Mouse (Mus musculus) heart, embryonic 11.5 days (tissue): Measurements from ENCODE around the gene Ccnb2. TPM values are rescaled to one million over a fixed set of nuclear protein-coding genes. Genes with fewer than 3 reads are reported as not detected.

Experiments
- ATAC-seq: fragments of 200-750 bp; cut with Nextera tagmentation; replicated peaks from 2 replicates; pipeline ENCODE4 v1.8.0; 2017; ENCODE audit warnings: moderate library complexity; ENCODE audit not compliant: insufficient number of reproducible peaks, low FRiP score, low TSS enrichment
- H3K27ac ChIP-seq: fragments of 300-500 bp; sonication (generic); 2 replicates; pipeline ENCODE4 v1.5.1; 2014; ENCODE audit warnings: mild to moderate bottlenecking, low read depth, low read length
- H3K27me3 ChIP-seq: fragments of 300-500 bp; sonication (generic); 2 replicates; pipeline ENCODE4 v1.6.1; 2014; ENCODE audit warnings: mild to moderate bottlenecking, low read length, mixed read lengths; ENCODE audit not compliant: control insufficient read depth, insufficient read depth
- H3K36me3 ChIP-seq: fragments of 300-500 bp; sonication (generic); 2 replicates; pipeline ENCODE4 v1.6.1; 2014; ENCODE audit warnings: mild to moderate bottlenecking, low read length, moderate library complexity, mixed read lengths; ENCODE audit not compliant: control insufficient read depth, insufficient read depth
- H3K4me1 ChIP-seq: fragments of 300-500 bp; sonication (generic); 2 replicates; pipeline ENCODE4 v1.6.1; 2014; ENCODE audit warnings: low read length; ENCODE audit not compliant: control insufficient read depth, insufficient read depth
- H3K4me2 ChIP-seq: fragments of 300-500 bp; sonication (generic); 2 replicates; pipeline ENCODE4 v1.6.1; 2014; ENCODE audit warnings: mild to moderate bottlenecking, moderate library complexity
- H3K4me3 ChIP-seq: fragments of 300-500 bp; sonication (generic); 2 replicates; pipeline ENCODE4 v1.5.1; 2014; ENCODE audit warnings: low read depth, low read length
- H3K9ac ChIP-seq: fragments of 300-500 bp; sonication (generic); 2 replicates; pipeline ENCODE4 v1.6.1; 2014; ENCODE audit warnings: mild to moderate bottlenecking, low read depth, low read length, moderate library complexity
- H3K9me3 ChIP-seq: fragments of 300-500 bp; sonication (generic); replicated peaks from 2 replicates; pipeline ENCODE4 v1.6.1; 2016; ENCODE audit warnings: low read length; ENCODE audit not compliant: control insufficient read depth
- WGBS: fragments of 180-500 bp; shearing (Covaris S2); extraction: QIAGEN DNeasy Blood & Tissue Kit; methylation state at CpG from one replicate; pipeline ENCODE4 v1.1.7; 2014; ENCODE audit not compliant: insufficient replicate concordance; 5-methylcytosine and 5-hydroxymethylcytosine counted together
- polyA plus RNA-seq: library from polyadenylated mRNA; unstranded; fragments of >200 nt; fragmentation: Nextera tagmentation; extraction: Ambion mirVana; gene quantifications from 2 replicates; pipeline ENCODE4 v1.2.1, GENCODE M21; 2014

Gene Ccnb2
- polyA plus RNA-seq, 1 experiment from 2014 or later, result 172 TPM

GRCm38 (mm10) chr9:70409743-70410142 is 11.6 kb downstream of the Ccnb2 start:
- ATAC-seq, result no peak

GRCm38 (mm10) chr9:70408791-70409190 is 12.6 kb downstream of the Ccnb2 start:
- peaks cover 51% of the 10 kb centered on the region for H3K36me3 ChIP-seq
- H3K9me3 ChIP-seq, result no peaks in the 10 kb centered on the region

More at GRCm38 (mm10) chr9:70409743-70410142, 11.6 kb downstream of the Ccnb2 start:
- H3K27me3 ChIP-seq, result no peaks in the 10 kb centered on the region
- no peak overlapping the region for H3K9ac ChIP-seq
- H3K4me1 ChIP-seq, result no peaks in the 10 kb centered on the region
- H3K27ac ChIP-seq, result no peak overlapping the region
- peaks cover 58% of the 10 kb centered on the region for H3K36me3 ChIP-seq
- 95% methylated on average over 8 of the region's 8 CpGs for WGBS
- H3K4me3 ChIP-seq, result no peak overlapping the region
- H3K4me2 ChIP-seq, result no peak overlapping the region
- no peaks in the 10 kb centered on the region for H3K9me3 ChIP-seq

GRCm38 (mm10) chr9:70406596-70406995 is 14.8 kb downstream of the Ccnb2 start:
- no peaks in the 10 kb centered on the region for H3K9me3 ChIP-seq
- H3K27ac ChIP-seq, result no peak overlapping the region
- no peak overlapping the region for H3K4me3 ChIP-seq
- H3K4me1 ChIP-seq, result no peaks in the 10 kb centered on the region
- H3K4me2 ChIP-seq, result no peak overlapping the region
- no peaks in the 10 kb centered on the region for H3K27me3 ChIP-seq
- no peak for ATAC-seq
- 87% methylated on average over 3 of the region's 3 CpGs for WGBS
- H3K9ac ChIP-seq, result no peak overlapping the region
- H3K36me3 ChIP-seq, result peaks cover 35% of the 10 kb centered on the region

More at GRCm38 (mm10) chr9:70408791-70409190, 12.6 kb downstream of the Ccnb2 start:
- H3K4me2 ChIP-seq, result no peak overlapping the region
- WGBS, result 87% methylated on average over 3 of the region's 3 CpGs
- ATAC-seq, result no peak
- no peak overlapping the region for H3K9ac ChIP-seq
- no peak overlapping the region for H3K27ac ChIP-seq
- no peak overlapping the region for H3K4me3 ChIP-seq
- no peaks in the 10 kb centered on the region for H3K4me1 ChIP-seq
- no peaks in the 10 kb centered on the region for H3K27me3 ChIP-seq

GRCm38 (mm10) chr9:70401937-70402539 is 19.3 kb downstream of the Ccnb2 start:
- no peaks in the 10 kb centered on the region for H3K4me1 ChIP-seq
- H3K36me3 ChIP-seq, result peaks cover 3% of the 10 kb centered on the region; the same call in 1 of the 2 replicates
- no peak overlapping the region for H3K27ac ChIP-seq
- no peak overlapping the region for H3K9ac ChIP-seq
- no peak overlapping the region for H3K4me3 ChIP-seq
- WGBS, result 86% methylated on average over 8 of the region's 8 CpGs
- no peaks in the 10 kb centered on the region for H3K27me3 ChIP-seq
- ATAC-seq, result no peak
- H3K4me2 ChIP-seq, result no peak overlapping the region
- H3K9me3 ChIP-seq, result no peaks in the 10 kb centered on the region

GRCm38 (mm10) chr9:70396083-70396482 is 25.3 kb downstream of the Ccnb2 start:
- no peaks in the 10 kb centered on the region for H3K9me3 ChIP-seq
- no peak for ATAC-seq
- 86% methylated on average over 2 of the region's 2 CpGs for WGBS
- no peaks in the 10 kb centered on the region for H3K4me1 ChIP-seq
- H3K9ac ChIP-seq, result no peak overlapping the region
- no peak overlapping the region for H3K27ac ChIP-seq
- H3K4me3 ChIP-seq, result no peak overlapping the region
- no peaks in the 10 kb centered on the region for H3K27me3 ChIP-seq
- peaks cover 8% of the 10 kb centered on the region for H3K36me3 ChIP-seq
- H3K4me2 ChIP-seq, result no peak overlapping the region

- 79% methylated on average over 12 of the region's 12 CpGs for WGBS
- peaks cover 8% of the 10 kb centered on the region for H3K36me3 ChIP-seq
- no peak overlapping the region for H3K4me2 ChIP-seq
- no peak overlapping the region for H3K9ac ChIP-seq
- H3K4me1 ChIP-seq, result no peaks in the 10 kb centered on the region
- ATAC-seq, result no peak
- H3K9me3 ChIP-seq, result no peaks in the 10 kb centered on the region
- no peak overlapping the region for H3K4me3 ChIP-seq
- no peak overlapping the region for H3K27ac ChIP-seq
- no peaks in the 10 kb centered on the region for H3K27me3 ChIP-seq
These were observed 25.7 kb downstream of the Ccnb2 start for GRCm38 (mm10) chr9:70395617-70396016.

- Histone ChIP-seq H3K4me3 (no peak overlapping the region), H3K27me3 (no peaks in the 10 kb centered on the region), H3K9ac (no peak overlapping the region), H3K4me2 (no peak overlapping the region), H3K27ac (no peak overlapping the region), H3K4me1 (no peaks in the 10 kb centered on the region), H3K9me3 (no peaks in the 10 kb centered on the region), H3K36me3 (peaks cover 5% of the 10 kb centered on the region)
- 26% methylated on average over 6 of the region's 6 CpGs for WGBS
- ATAC-seq, result no peak
These were observed 28.8 kb downstream of the Ccnb2 start for GRCm38 (mm10) chr9:70392563-70392907.

GRCm38 (mm10) chr9:70391660-70392562 is 29.4 kb downstream of the Ccnb2 start:
- H3K9ac ChIP-seq, result no peak overlapping the region
- H3K9me3 ChIP-seq, result no peaks in the 10 kb centered on the region
- ATAC-seq, result no peak
- 66% methylated on average over 12 of the region's 12 CpGs for WGBS
- H3K4me3 ChIP-seq, result no peak overlapping the region
- H3K4me2 ChIP-seq, result no peak overlapping the region
- H3K27me3 ChIP-seq, result no peaks in the 10 kb centered on the region
- no peak overlapping the region for H3K27ac ChIP-seq
- peaks cover 5% of the 10 kb centered on the region for H3K36me3 ChIP-seq
- no peaks in the 10 kb centered on the region for H3K4me1 ChIP-seq
